In the genomic region with DNA sequence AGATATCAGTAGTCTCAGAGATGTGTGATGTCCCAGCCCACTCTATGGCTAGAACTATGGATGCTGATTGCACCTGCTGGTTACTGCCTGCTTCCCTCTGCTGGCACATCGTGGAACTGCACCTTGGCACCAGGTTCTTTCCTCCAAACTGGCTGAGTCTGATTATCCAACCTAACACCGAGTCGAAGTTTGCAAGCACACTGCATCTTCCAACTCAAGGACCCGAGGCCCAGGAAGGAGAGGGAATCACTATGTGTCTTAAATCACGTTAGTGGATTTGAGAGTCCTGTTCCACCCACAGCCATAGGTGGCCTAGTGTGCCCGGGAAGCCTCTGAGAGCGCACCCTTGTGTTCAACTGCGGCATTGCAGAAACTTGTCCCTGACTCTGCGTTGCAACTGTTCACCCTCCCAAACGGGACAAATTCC, we compare ENCODE assay signal across 8 mouse cellular contexts. TPM values are rescaled to one million over a fixed set of nuclear protein-coding genes. Genes with fewer than 3 reads are reported as not detected.
DNase-seq lines count a peak whose midpoint lies in the region; ATAC-seq and TF ChIP-seq lines count a peak whose summit lies in the region.

No protein-coding gene starts in this region.

- H3K9me3 ChIP-seq in intestine, postnatal 0 days (ENCODE audit: control insufficient read depth): no peaks in the 10 kb centered on the region
- H3K9me3 ChIP-seq in limb, embryonic 10.5 days (replicated peaks): no peaks in the 10 kb centered on the region
- no peaks in the 10 kb centered on the region for H3K9me3 ChIP-seq in neural tube, embryonic 11.5 days (ENCODE audit: control insufficient read depth, low read length)

- DNase-seq in 3T3-L1 (ENCODE audit: low read depth, low spot score) (peak; percentile 72), Patski (ENCODE audit: low read depth, low spot score) (no peak)
- peak; percentile 77 for DNase-seq in cerebellum, adult 9-11 months
- peak; percentile 84 for DNase-seq in gastrocnemius, adult 18-20 months (ENCODE audit: low spot score)
- peak; percentile 80 for DNase-seq in limb, embryonic 10.5 days (ENCODE audit: low spot score)
- DNase-seq in neural tube, embryonic 11.5 days (ENCODE audit: low spot score): peak; percentile 81
- peak; percentile 94 for DNase-seq in testis, postnatal 10 days (ENCODE audit: low spot score)

- no peak for ATAC-seq in Patski
- ATAC-seq in intestine, postnatal 0 days: 0 out of 2 replicates have a peak, but pooled peaks have one; percentile 32
- no peak; the same call in 1 of the 2 replicates for ATAC-seq in neural tube, embryonic 11.5 days (ENCODE audit: insufficient read depth, low FRiP score, low TSS enrichment)

- POLR2A ChIA-PET in Patski (lab: Charles Lee): no interaction called here

- TF ChIP-seq CTCF in Patski (IDR thresholded peaks at IDR 0.05): peak; percentile 89
- peak; percentile 88 for TF ChIP-seq CTCF in intestine, postnatal 0 days (IDR thresholded peaks at IDR 0.05; ENCODE audit: low read depth)

- H3K27ac ChIP-seq in intestine, postnatal 0 days (ENCODE audit: low read depth, low read length): no peak overlapping the region
- no peak overlapping the region for H3K27ac ChIP-seq in limb, embryonic 10.5 days
- no peak overlapping the region for H3K27ac ChIP-seq in neural tube, embryonic 11.5 days (ENCODE audit: low read depth, low read length)

- no peak overlapping the region for H3K4me3 ChIP-seq in intestine, postnatal 0 days (ENCODE audit: low read depth, low read length)
- H3K4me3 ChIP-seq in limb, embryonic 10.5 days: no peak overlapping the region
- no peak overlapping the region for H3K4me3 ChIP-seq in neural tube, embryonic 11.5 days (ENCODE audit: low read depth, low read length)

- H3K9ac ChIP-seq in intestine, postnatal 0 days (ENCODE audit: low read depth, low read length): no peak overlapping the region
- H3K9ac ChIP-seq in neural tube, embryonic 11.5 days (ENCODE audit: low read length): no peak overlapping the region

- peaks cover 6% of the 10 kb centered on the region for H3K27me3 ChIP-seq in Patski
- H3K27me3 ChIP-seq in intestine, postnatal 0 days (replicated peaks; ENCODE audit: control insufficient read depth, insufficient read depth, low read length): no peaks in the 10 kb centered on the region
- no peaks in the 10 kb centered on the region for H3K27me3 ChIP-seq in limb, embryonic 10.5 days (ENCODE audit: low read depth, poor library complexity, severe bottlenecking)
- H3K27me3 ChIP-seq in neural tube, embryonic 11.5 days (ENCODE audit: control insufficient read depth, insufficient read depth, low read length): no peaks in the 10 kb centered on the region

- no peaks in the 10 kb centered on the region for H3K36me3 ChIP-seq in intestine, postnatal 0 days (ENCODE audit: control insufficient read depth, insufficient read depth)
- H3K36me3 ChIP-seq in limb, embryonic 10.5 days: no peaks in the 10 kb centered on the region
- no peaks in the 10 kb centered on the region for H3K36me3 ChIP-seq in neural tube, embryonic 11.5 days (ENCODE audit: control insufficient read depth, insufficient read depth, low read length)

- H3K4me2 ChIP-seq in intestine, postnatal 0 days (replicated peaks; ENCODE audit: low read depth): 0 out of 2 replicates have a peak overlapping the region, but pooled peaks have one; percentile 2
- no peak overlapping the region for H3K4me2 ChIP-seq in neural tube, embryonic 11.5 days (ENCODE audit: low read depth)

- in situ Hi-C loops in Patski (cut with MboI; ENCODE audit: low pct_unique_long_range_greater_than_20kb): no loop called here

- H3K4me1 ChIP-seq in intestine, postnatal 0 days (replicated peaks; ENCODE audit: control insufficient read depth, insufficient read depth, low read length): no peaks in the 10 kb centered on the region
- H3K4me1 ChIP-seq in limb, embryonic 10.5 days: peaks cover 4% of the 10 kb centered on the region; the same call in 1 of the 2 replicates
- H3K4me1 ChIP-seq in neural tube, embryonic 11.5 days (ENCODE audit: control insufficient read depth, insufficient read depth, low read length): no peaks in the 10 kb centered on the region

- CTCF ChIA-PET in Patski (lab: Charles Lee): interaction anchor here (0.8 to 2.2 kb wide), 16 partner anchors 10 to 221 kb away, joined by 3 to 7 read pairs (median 3); no protein-coding TSS in a partner anchor

- WGBS in intestine, postnatal 0 days: 11% methylated on average over 10 of the region's 10 CpGs
- 18% methylated on average over 10 of the region's 10 CpGs for WGBS in limb, embryonic 10.5 days
- 16% methylated on average over 10 of the region's 10 CpGs for WGBS in neural tube, embryonic 11.5 days

RNA-seq across cellular contexts. Expression of gene Pomgnt2, which starts 17.3 kb away (rescaled TPM):
- polyA plus RNA-seq in Patski (2021): 20.8 TPM
- total RNA-seq in gastrocnemius, adult 18-20 months (2021): 10 to 100 TPM; 15.9 to 16.6 TPM
- polyA plus RNA-seq in intestine, postnatal 0 days (2015; fragmentation: Nextera tagmentation; extraction: Ambion mirVana): 5.7 and 7.3 TPM in 2 replicates
- polyA plus RNA-seq in limb, embryonic 10.5 days (2016; fragmentation: Nextera tagmentation; extraction: Ambion mirVana): 11.5 and 12.5 TPM in 2 replicates
- polyA plus RNA-seq in neural tube, embryonic 11.5 days (2014; fragmentation: Nextera tagmentation; extraction: Ambion mirVana): 12.2 and 13.3 TPM in 2 replicates
